Mouse (Mus musculus) heart, adult 2 months (tissue): ENCODE data around the gene Ddx59. TPM values are rescaled to one million over a fixed set of nuclear protein-coding genes. Genes with fewer than 3 reads are reported as not detected.

Experiments
- DNase-seq, 2 experiments: peaks; one replicate each; pipeline ENCODE4 v3.0.0; 2021
- H3K27ac ChIP-seq: fragments of 200-600 bp; 2 replicates; pipeline ENCODE4 v1.8.1; 2022
- H3K27me3 ChIP-seq: fragments of 200-500 bp; 2 replicates; pipeline ENCODE4 v1.6.1; 2012; ENCODE audit warnings: mild to moderate bottlenecking, low read length, inconsistent platforms, mixed read lengths; ENCODE audit not compliant: control insufficient read depth, insufficient read depth
- H3K36me3 ChIP-seq: fragments of 200-500 bp; 2 replicates; pipeline ENCODE4 v1.6.1; 2012; ENCODE audit warnings: low read length, inconsistent platforms; ENCODE audit not compliant: control insufficient read depth, insufficient read depth
- H3K4me1 ChIP-seq: fragments of 200-500 bp; 2 replicates; pipeline ENCODE4 v1.6.1; 2011; ENCODE audit warnings: low read length; ENCODE audit not compliant: control insufficient read depth, insufficient read depth
- H3K4me3 ChIP-seq: fragments of 200-600 bp; 2 replicates; pipeline ENCODE4 v1.8.1; 2022
- H3K79me2 ChIP-seq: fragments of 200-500 bp; replicated peaks from 2 replicates; pipeline ENCODE4 v1.6.1; 2012; ENCODE audit warnings: mild to moderate bottlenecking, inconsistent platforms, low read length, moderate library complexity, mixed read lengths; ENCODE audit not compliant: control insufficient read depth, insufficient read depth
- H3K9ac ChIP-seq: fragments of 200-500 bp; 2 replicates; pipeline ENCODE4 v1.6.1; 2012; ENCODE audit warnings: low read depth, mild to moderate bottlenecking, control low read depth, inconsistent platforms, low read length, mixed read lengths
- CTCF ChIP-seq: fragments of 200-600 bp; IDR thresholded peaks from 2 replicates; pipeline ENCODE4 v1.8.1; 2022; ENCODE audit warnings: antibody characterized with exemption, mild to moderate bottlenecking, moderate library complexity
- EP300 ChIP-seq: fragments of 200-500 bp; IDR thresholded peaks from 2 replicates; pipeline ENCODE4 v1.6.1; 2011; ENCODE audit warnings: low read depth, low read length, control low read depth; ENCODE audit not compliant: insufficient read depth
- POLR2A ChIP-seq: fragments of 200-500 bp; IDR thresholded peaks from 2 replicates; pipeline ENCODE4 v1.6.1; 2011; ENCODE audit warnings: mild to moderate bottlenecking, low read depth, low read length, control low read depth; ENCODE audit not compliant: insufficient read depth
- WGBS: fragments of 180-500 bp; shearing (Covaris S2); methylation state at CpG from one replicate; pipeline ENCODE4 v1.1.7; 2018; 5-methylcytosine and 5-hydroxymethylcytosine counted together
- intact Hi-C: fragments of 180-260 bp; cut with DNase I; formaldehyde crosslinking; loops from one replicate; pipeline ENCODE4 v1.15.1; 2025
- polyA plus RNA-seq: library from polyadenylated mRNA; depleted of rRNA; stranded (reverse); fragments of >200 nt; gene quantifications from 2 replicates; pipeline ENCODE4 v1.2.3, GENCODE M21; 2012
- total RNA-seq, 2 experiments: library from RNA; stranded (reverse); gene quantifications; 2 replicates each; pipeline ENCODE4 v1.2.3; 2021

The Ddx59 gene
- total and polyA plus RNA-seq, 3 experiments = 4.2 to 14.1 (median 11.8) TPM

GRCm38 (mm10) chr1:136381169-136381568, 33.9 kb upstream of the Ddx59 start:
- Histone ChIP-seq H3K36me3 (no peaks in the 10 kb centered on the region), H3K79me2 (no peaks in the 10 kb centered on the region), H3K4me1 (peaks cover 6% of the 10 kb centered on the region), H3K27me3 (no peaks in the 10 kb centered on the region), H3K27ac (peak overlapping the region; percentile 51), H3K4me3 (no peak overlapping the region), H3K9ac (no peak overlapping the region)
- WGBS = 29% methylated on average over 6 of the region's 6 CpGs
- TF ChIP-seq CTCF = no peak
- TF ChIP-seq EP300 = no peak
- TF ChIP-seq POLR2A = no peak
- intact Hi-C loops = loop anchor here (2.0 kb wide), 1 partner anchor 34 kb away; the partner anchor contains the start of gene Ddx59
- peak; percentile 11 to 17 for DNase-seq

- Histone ChIP-seq H3K79me2 (no peaks in the 10 kb centered on the region), H3K27me3 (no peaks in the 10 kb centered on the region), H3K4me3 (no peak overlapping the region), H3K36me3 (no peaks in the 10 kb centered on the region), H3K9ac (no peak overlapping the region), H3K4me1 (peaks cover 6% of the 10 kb centered on the region), H3K27ac (peak overlapping the region; percentile 51)
- DNase-seq = peak; percentile 42 to 45
- TF ChIP-seq POLR2A = no peak
- TF ChIP-seq EP300 = no peak
- TF ChIP-seq CTCF = no peak
- intact Hi-C loops = loop anchor here (2.0 kb wide), 1 partner anchor 33 kb away; the partner anchor contains the start of gene Ddx59
- 31% methylated on average over 5 of the region's 5 CpGs for WGBS
Observed at GRCm38 (mm10) chr1:136381583-136381982, 33.5 kb upstream of the Ddx59 start.

- Histone ChIP-seq H3K27me3 (no peaks in the 10 kb centered on the region), H3K36me3 (no peaks in the 10 kb centered on the region), H3K9ac (no peak overlapping the region), H3K79me2 (no peaks in the 10 kb centered on the region), H3K4me1 (peaks cover under 1% of the 10 kb centered on the region; the same call in 1 of the 2 replicates), H3K27ac (no peak overlapping the region), H3K4me3 (no peak overlapping the region)
- WGBS = 47% methylated on average over 5 of the region's 6 CpGs
- intact Hi-C loops = no loop called here
- DNase-seq = no peak
- TF ChIP-seq POLR2A (no peak), CTCF (no peak), EP300 (no peak)
Observed at GRCm38 (mm10) chr1:136386914-136387313, 28.2 kb upstream of the Ddx59 start.

- no peak overlapping the region for H3K4me3 ChIP-seq
- intact Hi-C loops = no loop called here
- H3K36me3 ChIP-seq = no peaks in the 10 kb centered on the region
- TF ChIP-seq CTCF (no peak), EP300 (no peak), POLR2A (no peak)
- H3K4me1 ChIP-seq = peaks cover 2% of the 10 kb centered on the region; the same call in 1 of the 2 replicates
- no peaks in the 10 kb centered on the region for H3K27me3 ChIP-seq
- no peak overlapping the region for H3K9ac ChIP-seq
- H3K79me2 ChIP-seq = no peaks in the 10 kb centered on the region
- WGBS = 28% methylated on average over 10 of the region's 10 CpGs
- peak; percentile 40 to 48 for DNase-seq
- no peak overlapping the region for H3K27ac ChIP-seq
Observed at GRCm38 (mm10) chr1:136394506-136394905, 20.6 kb upstream of the Ddx59 start.

GRCm38 (mm10) chr1:136395073-136395472, 20.0 kb upstream of the Ddx59 start:
- peaks cover 2% of the 10 kb centered on the region; the same call in 1 of the 2 replicates for H3K4me1 ChIP-seq
- WGBS = 36% methylated on average over 5 of the region's 5 CpGs
- H3K27me3 ChIP-seq = no peaks in the 10 kb centered on the region
- H3K27ac ChIP-seq = no peak overlapping the region
- H3K79me2 ChIP-seq = no peaks in the 10 kb centered on the region
- H3K9ac ChIP-seq = no peak overlapping the region
- DNase-seq = no peak
- no peaks in the 10 kb centered on the region for H3K36me3 ChIP-seq
- TF ChIP-seq POLR2A = no peak
- no peak for TF ChIP-seq CTCF
- TF ChIP-seq EP300 = no peak
- intact Hi-C loops = no loop called here
- H3K4me3 ChIP-seq = no peak overlapping the region

- 76% methylated on average over 8 of the region's 8 CpGs for WGBS
- no peaks in the 10 kb centered on the region for H3K36me3 ChIP-seq
- no peaks in the 10 kb centered on the region for H3K79me2 ChIP-seq
- no peak for TF ChIP-seq EP300
- no peak for TF ChIP-seq CTCF
- TF ChIP-seq POLR2A = no peak
- no peaks in the 10 kb centered on the region for H3K27me3 ChIP-seq
- H3K4me1 ChIP-seq = no peaks in the 10 kb centered on the region
- no peak overlapping the region for H3K4me3 ChIP-seq
- no peak overlapping the region for H3K27ac ChIP-seq
- no peak overlapping the region for H3K9ac ChIP-seq
- intact Hi-C loops = no loop called here
- DNase-seq = no peak
Observed at GRCm38 (mm10) chr1:136401281-136401680, 13.8 kb upstream of the Ddx59 start.
